Mouse (Mus musculus) heart, postnatal 25 days (tissue): ENCODE measurements at regions not wholly inside any gene's neighbourhood (a gene's known extent, or its start where the extent isn't known, plus 50 kb on each side); places are given as distances from the start of the nearest gene placed in this dataset.

Experiments
- DNase-seq: peaks from one replicate; pipeline ENCODE4 v3.0.0; 2022; ENCODE audit warnings: low spot score
- intact Hi-C: fragments of 180-260 bp; cut with DNase I; formaldehyde crosslinking; loops from one replicate; pipeline ENCODE4 v1.15.1; 2025

- DNase-seq = no peak
- intact Hi-C loops = loop anchor here (1.0 to 2.0 kb wide), 3 partner anchors 22 to 55 kb away; partner anchors contain the start of gene Chd2
Observed at GRCm38 (mm10) chr7:73595860-73596259, 54.2 kb upstream of the Chd2 start.

- peak; percentile 97 for DNase-seq
- intact Hi-C loops = loop anchor here (1.0 to 2.0 kb wide), 3 partner anchors 23 to 54 kb away; partner anchors contain the start of gene Chd2
Observed at GRCm38 (mm10) chr7:73595140-73595825, 53.7 kb upstream of the Chd2 start.

- no peak for DNase-seq
Observed at GRCm38 (mm10) chr7:73594492-73595139, 53.0 kb upstream of the Chd2 start.

GRCm38 (mm10) chr7:73593645-73594385 lies 52.2 kb upstream of the Chd2 start:
- no peak for DNase-seq
- intact Hi-C loops = loop anchor here (2.0 kb wide), 1 partner anchor 37 kb away; no protein-coding TSS in a partner anchor

More at GRCm38 (mm10) chr7:73594492-73595139, 53.0 kb upstream of the Chd2 start:
- intact Hi-C loops = loop anchor here (1.0 to 2.0 kb wide), 3 partner anchors 24 to 53 kb away; partner anchors contain the start of gene Chd2

- intact Hi-C loops = no loop called here
- no peak for DNase-seq
Observed at GRCm38 (mm10) chr7:73592857-73593256, 51.2 kb upstream of the Chd2 start.
